Mouse (Mus musculus) right cerebral cortex, postnatal 4 days (tissue): ENCODE measurements around the gene Anp32e.
"Not testable (repeated sequence)": the region's sequence is repeated elsewhere in the genome, so short reads cannot be mapped to it uniquely, and the experiment has no call there.

ENCODE experiments used
- DNase-seq: peaks from one replicate; pipeline ENCODE4 v3.0.0-alpha.2; 2022

The Anp32e gene

GRCm38 (mm10) chr3:95904568-95904967 is 24.5 kb upstream of the Anp32e start, which contains the start of gene Car14:
Gene Car14, minus strand, starts transcription at chr3:95904691.
- DNase-seq: no peak

- DNase-seq: no peak
Measured at GRCm38 (mm10) chr3:95905146-95905939, 23.7 kb upstream of the Anp32e start.

- DNase-seq: peak; percentile 58
Measured at GRCm38 (mm10) chr3:95905940-95906492, 23.0 kb upstream of the Anp32e start.

GRCm38 (mm10) chr3:95906860-95907259 is 22.2 kb upstream of the Anp32e start:
- DNase-seq: peak; percentile 58

- DNase-seq: no peak
Measured at GRCm38 (mm10) chr3:95907613-95908012, 21.4 kb upstream of the Anp32e start.

GRCm38 (mm10) chr3:95914706-95915105 is 14.3 kb upstream of the Anp32e start:
- DNase-seq: no peak

- no peak for DNase-seq
Measured at GRCm38 (mm10) chr3:95916760-95917159, 12.3 kb upstream of the Anp32e start.

GRCm38 (mm10) chr3:95920532-95920931 is 8.5 kb upstream of the Anp32e start:
- not testable (repeated sequence) for DNase-seq

- DNase-seq: not testable (repeated sequence)
Measured at GRCm38 (mm10) chr3:95923429-95923828, 5.6 kb upstream of the Anp32e start.

GRCm38 (mm10) chr3:95924185-95924584 is 4.9 kb upstream of the Anp32e start:
- no peak for DNase-seq

GRCm38 (mm10) chr3:95925087-95925486 is 4.0 kb upstream of the Anp32e start:
- DNase-seq: no peak

- no peak for DNase-seq
Measured at GRCm38 (mm10) chr3:95928261-95928657, 787 bp upstream of the Anp32e start.

- DNase-seq: peak; percentile 31
Measured at GRCm38 (mm10) chr3:95929581-95930470, 780 bp downstream of the Anp32e start.

- no peak for DNase-seq
Measured at GRCm38 (mm10) chr3:95930471-95930789, 1.4 kb downstream of the Anp32e start.

- no peak for DNase-seq
Measured at GRCm38 (mm10) chr3:95931471-95931870, 2.4 kb downstream of the Anp32e start.

- no peak for DNase-seq
Measured at GRCm38 (mm10) chr3:95932157-95932556, 3.1 kb downstream of the Anp32e start.

GRCm38 (mm10) chr3:95932566-95932965 is 3.5 kb downstream of the Anp32e start:
- DNase-seq: no peak

GRCm38 (mm10) chr3:95933111-95933750 is 4.2 kb downstream of the Anp32e start:
- DNase-seq: no peak

- no peak for DNase-seq
Measured at GRCm38 (mm10) chr3:95934448-95934847, 5.4 kb downstream of the Anp32e start.

GRCm38 (mm10) chr3:95938217-95938616 is 9.2 kb downstream of the Anp32e start:
- no peak for DNase-seq

- DNase-seq: peak; percentile 11
Measured at GRCm38 (mm10) chr3:95938835-95939234, 9.8 kb downstream of the Anp32e start.

GRCm38 (mm10) chr3:95942749-95943148 is 13.7 kb downstream of the Anp32e start:
- DNase-seq: no peak

GRCm38 (mm10) chr3:95943226-95943625 is 14.2 kb downstream of the Anp32e start:
- no peak for DNase-seq
